Mouse (Mus musculus): Measurements from ENCODE around the gene Rhof. TPM values are rescaled to one million over a fixed set of nuclear protein-coding genes. Genes with fewer than 3 reads are reported as not detected.

Rhof gene
- total and polyA plus RNA-seq, 2 experiments from 2014 or later, result 0.71 to 2.1 TPM

- 95% methylated on average over 8 of the region's 8 CpGs for WGBS
- H3K4me2 ChIP-seq (ENCODE audit: low read depth, low read length), result no peak overlapping the region
- no peak for TF ChIP-seq CTCF (IDR thresholded peaks at IDR 0.05; ENCODE audit: low read depth)
- no peak for TF ChIP-seq EP300 (IDR thresholded peaks at IDR 0.05; ENCODE audit: low read depth)
- H3K4me1 ChIP-seq (ENCODE audit: control insufficient read depth, insufficient read depth), result no peaks in the 10 kb centered on the region
- no peak overlapping the region for H3K9ac ChIP-seq (replicated peaks; ENCODE audit: low read depth, low read length)
- no peak for DNase-seq (ENCODE audit: low spot score)
- no peaks in the 10 kb centered on the region for H3K9me3 ChIP-seq (replicated peaks; ENCODE audit: control insufficient read depth, low read length)
- H3K36me3 ChIP-seq (replicated peaks; ENCODE audit: control insufficient read depth, insufficient read depth, low read length), result peaks cover 17% of the 10 kb centered on the region
- H3K27ac ChIP-seq (ENCODE audit: low read depth), result no peak overlapping the region
- H3K4me3 ChIP-seq (ENCODE audit: low read depth, low read length), result no peak overlapping the region
- no peaks in the 10 kb centered on the region for H3K27me3 ChIP-seq (ENCODE audit: control insufficient read depth, insufficient read depth, low read length)
- no peak for ATAC-seq (ENCODE audit: insufficient read depth, low read depth)
Measured at GRCm38 (mm10) chr5:123096299-123096698, 36.2 kb downstream of the Rhof start.

- no peaks in the 10 kb centered on the region for H3K4me1 ChIP-seq (ENCODE audit: control insufficient read depth, insufficient read depth)
- WGBS, result 78% methylated on average over 25 of the region's 25 CpGs
- no peak overlapping the region for H3K4me3 ChIP-seq (ENCODE audit: low read depth, low read length)
- no peaks in the 10 kb centered on the region for H3K27me3 ChIP-seq (ENCODE audit: control insufficient read depth, insufficient read depth, low read length)
- TF ChIP-seq CTCF (IDR thresholded peaks at IDR 0.05; ENCODE audit: low read depth), result no peak
- no peak for TF ChIP-seq EP300 (IDR thresholded peaks at IDR 0.05; ENCODE audit: low read depth)
- H3K4me2 ChIP-seq (ENCODE audit: low read depth, low read length), result no peak overlapping the region
- no peak overlapping the region for H3K9ac ChIP-seq (replicated peaks; ENCODE audit: low read depth, low read length)
- H3K9me3 ChIP-seq (replicated peaks; ENCODE audit: control insufficient read depth, low read length), result no peaks in the 10 kb centered on the region
- H3K36me3 ChIP-seq (replicated peaks; ENCODE audit: control insufficient read depth, insufficient read depth, low read length), result peaks cover 6% of the 10 kb centered on the region
- ATAC-seq (ENCODE audit: insufficient read depth, low read depth), result no peak
- H3K27ac ChIP-seq (ENCODE audit: low read depth), result no peak overlapping the region
- DNase-seq (ENCODE audit: low spot score), result no peak
Measured at GRCm38 (mm10) chr5:123094238-123094991, 38.1 kb downstream of the Rhof start.

GRCm38 (mm10) chr5:123093077-123093633 lies 39.3 kb downstream of the Rhof start:
- no peak overlapping the region for H3K27ac ChIP-seq (ENCODE audit: low read depth)
- H3K9me3 ChIP-seq (replicated peaks; ENCODE audit: control insufficient read depth, low read length), result no peaks in the 10 kb centered on the region
- H3K4me3 ChIP-seq (ENCODE audit: low read depth, low read length), result no peak overlapping the region
- WGBS, result 75% methylated on average over 14 of the region's 14 CpGs
- DNase-seq (ENCODE audit: low spot score) (no peak), ATAC-seq (ENCODE audit: insufficient read depth, low read depth) (no peak)
- no peak overlapping the region for H3K4me2 ChIP-seq (ENCODE audit: low read depth, low read length)
- no peak overlapping the region for H3K9ac ChIP-seq (replicated peaks; ENCODE audit: low read depth, low read length)
- H3K36me3 ChIP-seq (replicated peaks; ENCODE audit: control insufficient read depth, insufficient read depth, low read length), result 0 out of 2 replicates have a peak, but pooled peaks cover under 1% of the 10 kb centered on the region
- no peaks in the 10 kb centered on the region for H3K4me1 ChIP-seq (ENCODE audit: control insufficient read depth, insufficient read depth)
- TF ChIP-seq CTCF (IDR thresholded peaks at IDR 0.05; ENCODE audit: low read depth) (no peak), EP300 (IDR thresholded peaks at IDR 0.05; ENCODE audit: low read depth) (no peak)
- H3K27me3 ChIP-seq (ENCODE audit: control insufficient read depth, insufficient read depth, low read length), result no peaks in the 10 kb centered on the region

- H3K36me3 ChIP-seq (replicated peaks; ENCODE audit: control insufficient read depth, insufficient read depth, low read length), result no peaks in the 10 kb centered on the region
- H3K4me3 ChIP-seq (ENCODE audit: low read depth, low read length), result no peak overlapping the region
- H3K27me3 ChIP-seq (ENCODE audit: control insufficient read depth, insufficient read depth, low read length), result no peaks in the 10 kb centered on the region
- no peak for DNase-seq (ENCODE audit: low spot score)
- H3K4me1 ChIP-seq (ENCODE audit: control insufficient read depth, insufficient read depth), result peaks cover 3% of the 10 kb centered on the region; the same call in 1 of the 2 replicates
- no peak overlapping the region for H3K9ac ChIP-seq (replicated peaks; ENCODE audit: low read depth, low read length)
- no peaks in the 10 kb centered on the region for H3K9me3 ChIP-seq (replicated peaks; ENCODE audit: control insufficient read depth, low read length)
- H3K4me2 ChIP-seq (ENCODE audit: low read depth, low read length), result no peak overlapping the region
- no peak for ATAC-seq (ENCODE audit: insufficient read depth, low read depth)
- no peak overlapping the region for H3K27ac ChIP-seq (ENCODE audit: low read depth)
- TF ChIP-seq CTCF (IDR thresholded peaks at IDR 0.05; ENCODE audit: low read depth), result no peak
- TF ChIP-seq EP300 (IDR thresholded peaks at IDR 0.05; ENCODE audit: low read depth), result no peak
- 91% methylated on average over 10 of the region's 10 CpGs for WGBS
Measured at GRCm38 (mm10) chr5:123090560-123091306, 41.8 kb downstream of the Rhof start.

GRCm38 (mm10) chr5:123088784-123089183 lies 43.7 kb downstream of the Rhof start:
- TF ChIP-seq EP300 (IDR thresholded peaks at IDR 0.05; ENCODE audit: low read depth) (no peak), CTCF (IDR thresholded peaks at IDR 0.05; ENCODE audit: low read depth) (no peak)
- H3K4me1 ChIP-seq (ENCODE audit: control insufficient read depth, insufficient read depth), result peaks cover 4% of the 10 kb centered on the region; the same call in 1 of the 2 replicates
- no peaks in the 10 kb centered on the region for H3K36me3 ChIP-seq (replicated peaks; ENCODE audit: control insufficient read depth, insufficient read depth, low read length)
- no peaks in the 10 kb centered on the region for H3K9me3 ChIP-seq (replicated peaks; ENCODE audit: control insufficient read depth, low read length)
- H3K9ac ChIP-seq (replicated peaks; ENCODE audit: low read depth, low read length), result no peak overlapping the region
- H3K27ac ChIP-seq (ENCODE audit: low read depth), result no peak overlapping the region
- ATAC-seq (ENCODE audit: insufficient read depth, low read depth) (no peak), DNase-seq (ENCODE audit: low spot score) (no peak)
- 87% methylated on average over 4 of the region's 4 CpGs for WGBS
- H3K27me3 ChIP-seq (ENCODE audit: control insufficient read depth, insufficient read depth, low read length), result no peaks in the 10 kb centered on the region
- H3K4me3 ChIP-seq (ENCODE audit: low read depth, low read length), result no peak overlapping the region
- no peak overlapping the region for H3K4me2 ChIP-seq (ENCODE audit: low read depth, low read length)
